Mouse (Mus musculus) T-helper 1 cell (primary cell): Measurements from ENCODE around the gene Asah2.
"Not testable (repeated sequence)": the region's sequence is repeated elsewhere in the genome, so short reads cannot be mapped to it uniquely, and the experiment has no call there.

Experiments
- in situ Hi-C: fragments of 300-600 bp; cut with MboI, MseI; formaldehyde crosslinking; loops from one replicate; pipeline ENCODE4 v1.15.1; 2025; ENCODE audit warnings: high pct_unique_total_duplicates

Asah2 gene

GRCm38 (mm10) chr19:32107771-32108306 is at the start of gene Asah2:
Gene Asah2 (minus strand): TSS chr19:32108211.
- in situ Hi-C loops, result no loop called here

DNA sequence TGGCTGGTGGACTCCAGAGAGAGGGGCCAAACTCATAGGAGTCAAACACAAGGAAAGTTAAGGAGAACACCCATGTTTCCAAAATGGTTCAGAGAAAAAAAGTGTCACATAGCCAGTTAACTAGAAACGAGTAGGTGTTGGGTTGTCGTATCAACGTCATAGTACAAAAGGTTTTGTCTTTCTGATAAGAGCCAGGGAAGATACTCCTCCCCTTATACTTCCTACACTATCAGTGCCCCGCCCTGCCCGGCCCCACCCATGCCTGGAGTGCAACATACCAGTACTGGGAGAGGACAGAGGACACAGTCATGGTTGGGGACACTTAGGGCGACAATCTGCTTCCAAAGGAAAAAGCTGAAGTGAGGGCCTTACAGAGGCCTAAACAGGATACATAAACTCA is 49.0 kb upstream of the Asah2 start:
- in situ Hi-C loops, result no loop called here

DNA sequence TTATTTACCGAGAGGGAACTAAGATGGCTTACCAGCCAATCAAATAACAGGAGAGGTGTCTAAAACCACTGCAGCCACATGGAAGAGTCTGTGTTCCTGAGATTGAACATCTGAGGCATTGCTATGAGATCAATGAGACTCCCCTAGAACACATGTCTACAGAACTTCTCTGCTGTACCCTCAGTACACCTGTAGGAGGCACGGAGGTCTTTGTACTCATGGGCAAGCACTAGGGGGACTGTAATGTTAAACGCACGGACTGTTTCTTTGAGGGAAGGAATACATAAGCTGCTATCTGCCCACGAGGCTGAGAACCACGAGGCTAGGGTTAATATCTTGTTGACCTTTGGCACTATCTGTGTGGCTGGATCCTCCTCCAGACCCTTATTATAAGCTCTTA is 44.5 kb upstream of the Asah2 start:
- in situ Hi-C loops, result no loop called here

- in situ Hi-C loops, result no loop called here
Measured at GRCm38 (mm10) chr19:32148710-32149109, 40.7 kb upstream of the Asah2 start.

- in situ Hi-C loops, result no loop called here
Measured at GRCm38 (mm10) chr19:32142383-32142782, 34.4 kb upstream of the Asah2 start.

DNA sequence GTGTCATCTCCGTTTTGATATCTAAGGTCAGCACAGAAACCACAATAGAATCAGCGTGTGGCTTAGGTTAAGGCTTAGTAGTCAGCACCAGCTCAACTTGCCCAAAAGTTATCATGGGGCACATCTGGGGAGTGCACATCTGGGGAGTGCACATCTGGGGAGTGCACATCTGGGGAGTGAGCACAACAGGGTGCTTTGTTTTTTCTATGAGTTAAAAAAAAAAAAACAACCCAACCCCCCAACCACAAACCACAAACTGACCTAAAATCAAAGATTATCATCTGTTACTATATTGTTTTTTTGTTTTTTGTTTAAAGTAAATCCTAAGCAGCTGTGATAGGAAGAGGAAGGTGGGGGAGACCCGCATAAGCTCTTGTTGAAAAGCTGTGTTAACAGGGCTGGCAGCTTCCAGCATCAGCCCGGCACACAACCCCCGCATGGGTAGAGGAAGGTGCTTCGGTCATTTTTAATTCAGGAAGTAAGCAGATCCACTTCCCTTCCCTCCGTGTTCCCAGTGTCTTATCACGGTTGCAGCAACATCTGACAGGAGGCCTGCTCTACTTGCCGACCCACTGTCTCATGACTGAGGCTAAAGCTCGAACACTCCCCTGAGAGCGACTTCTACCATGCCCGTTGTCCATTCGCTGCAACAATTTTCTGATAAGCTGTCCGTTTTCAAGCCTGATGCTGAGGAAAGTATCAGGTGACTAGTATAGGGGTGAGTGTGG is 30.5 kb upstream of the Asah2 start:
- in situ Hi-C loops, result no loop called here

DNA sequence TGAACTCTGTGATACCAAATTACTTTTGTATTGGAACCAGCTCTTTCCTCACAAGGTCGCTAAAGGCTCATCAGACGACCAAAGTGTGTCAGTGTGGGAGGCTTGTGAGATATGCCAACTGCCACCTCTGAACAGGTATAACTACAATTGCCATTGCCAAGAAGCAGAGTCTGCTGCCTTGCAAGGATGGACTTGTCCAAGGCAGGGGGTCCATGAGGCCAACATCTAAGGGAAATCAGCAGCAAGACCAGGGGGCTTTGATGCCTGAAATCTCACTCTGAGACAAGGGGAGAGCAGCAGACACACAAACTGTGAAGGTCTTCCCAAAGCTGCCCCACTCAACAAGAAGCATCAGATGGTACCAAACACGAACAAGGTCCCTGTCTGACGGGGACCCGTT is 29.9 kb upstream of the Asah2 start:
- in situ Hi-C loops, result no loop called here

DNA sequence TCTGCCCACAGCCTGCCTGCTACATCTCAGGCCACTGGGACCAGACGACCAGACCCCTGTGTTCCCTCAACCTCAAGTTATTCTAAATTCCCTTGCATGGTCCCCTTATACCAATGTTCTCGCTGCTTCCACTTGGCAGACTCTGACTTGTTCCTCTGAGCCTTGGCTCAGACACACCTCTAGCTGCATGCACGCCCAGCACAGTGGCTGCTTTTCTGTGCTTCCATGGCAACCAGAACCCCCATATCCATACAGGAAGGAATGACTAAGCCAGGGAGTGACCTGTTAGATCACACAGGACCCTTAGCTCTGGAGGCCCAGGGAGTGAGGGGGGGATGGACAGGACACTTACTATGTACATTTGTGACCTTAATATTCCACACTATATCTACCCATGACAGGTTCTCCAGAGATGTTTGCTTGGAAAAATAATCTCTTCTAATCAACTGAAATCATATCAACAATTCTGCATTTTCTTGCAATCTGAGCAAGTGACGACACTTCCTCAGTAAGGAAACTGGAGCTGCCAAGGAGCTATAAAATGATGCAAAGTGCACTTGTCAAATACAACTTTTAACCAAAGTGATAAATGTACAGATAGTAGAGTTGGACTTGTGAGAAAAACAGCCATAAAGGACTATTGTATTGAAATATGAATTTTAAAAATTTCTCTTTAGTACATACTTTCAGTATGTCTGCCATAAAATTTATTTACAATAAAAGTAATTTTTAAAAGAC is 29.0 kb upstream of the Asah2 start:
- in situ Hi-C loops, result no loop called here

GRCm38 (mm10) chr19:32131707-32132488 is 23.9 kb upstream of the Asah2 start:
- in situ Hi-C loops, result not testable (repeated sequence)

DNA sequence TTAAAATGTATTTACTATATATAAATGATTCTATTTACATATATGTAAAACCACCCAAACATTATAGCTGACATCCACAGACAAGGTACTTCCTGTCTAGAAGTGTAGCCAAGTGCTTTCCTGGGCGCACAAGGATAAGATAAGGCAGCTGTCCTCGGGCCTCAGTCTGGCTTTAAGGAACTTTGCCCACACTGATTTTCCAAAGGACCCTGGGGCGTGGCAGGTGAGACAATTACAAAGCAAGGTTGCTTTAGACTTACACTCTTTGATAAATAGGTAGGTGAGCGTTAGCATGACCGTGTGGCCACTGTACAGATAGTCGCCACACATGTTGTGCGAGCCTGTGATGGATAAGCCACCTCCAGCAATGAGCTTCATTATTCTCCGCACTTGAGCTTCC is 21.3 kb upstream of the Asah2 start:
- in situ Hi-C loops, result no loop called here

DNA sequence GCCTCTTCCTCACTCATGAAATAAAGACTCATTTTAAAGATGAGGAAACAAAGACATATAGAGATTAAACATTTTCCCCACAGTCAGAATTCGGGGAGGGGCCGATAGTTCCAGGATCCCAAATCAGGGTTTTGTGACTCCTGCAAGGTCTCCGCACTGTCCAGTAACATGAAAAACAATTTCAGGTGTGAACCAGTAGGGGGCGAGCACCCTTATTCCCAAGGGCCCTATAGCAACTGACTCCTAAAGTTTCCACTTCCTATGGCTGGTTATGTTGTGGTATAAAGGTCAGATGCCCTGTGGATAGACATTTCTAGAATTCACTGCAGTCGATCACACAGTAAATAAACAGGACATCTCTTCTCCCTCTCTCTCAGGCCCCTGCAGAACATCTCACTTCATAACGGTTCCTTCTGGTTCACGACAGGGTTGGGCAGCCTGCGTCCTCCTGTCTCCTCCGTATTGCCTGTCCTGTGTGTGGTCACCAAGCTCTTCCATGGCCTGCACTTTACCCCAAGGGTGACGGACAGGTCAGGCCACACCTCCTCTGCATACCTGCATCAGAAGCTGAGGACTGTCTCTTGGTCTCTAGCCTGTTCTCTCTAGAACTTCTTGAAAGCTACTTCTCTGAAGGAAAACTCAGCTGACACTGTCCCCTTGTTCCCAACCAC is 19.3 kb upstream of the Asah2 start:
- in situ Hi-C loops, result no loop called here

- in situ Hi-C loops, result no loop called here
Measured at GRCm38 (mm10) chr19:32124155-32124554, 16.1 kb upstream of the Asah2 start.

- in situ Hi-C loops, result no loop called here
Measured at GRCm38 (mm10) chr19:32123196-32123595, 15.2 kb upstream of the Asah2 start.

DNA sequence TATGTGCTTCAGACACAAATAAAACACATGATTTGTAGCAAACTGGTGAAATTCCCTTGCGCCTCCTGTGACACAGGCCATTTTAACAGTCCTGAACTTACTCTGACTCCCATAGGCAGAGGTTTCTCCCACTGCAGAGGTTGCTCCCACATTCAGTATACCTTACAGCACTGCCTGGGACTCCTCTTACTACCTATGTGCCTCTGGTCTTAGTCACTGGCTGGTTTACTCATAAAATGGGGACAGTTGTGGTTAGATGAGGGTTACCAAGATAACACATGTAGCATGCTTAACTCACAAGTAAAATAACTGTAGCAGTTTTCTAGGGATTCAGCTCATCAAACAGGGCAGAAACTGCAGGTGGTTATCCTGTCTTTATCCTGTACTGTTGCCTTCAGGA is 12.8 kb upstream of the Asah2 start:
- in situ Hi-C loops, result no loop called here

DNA sequence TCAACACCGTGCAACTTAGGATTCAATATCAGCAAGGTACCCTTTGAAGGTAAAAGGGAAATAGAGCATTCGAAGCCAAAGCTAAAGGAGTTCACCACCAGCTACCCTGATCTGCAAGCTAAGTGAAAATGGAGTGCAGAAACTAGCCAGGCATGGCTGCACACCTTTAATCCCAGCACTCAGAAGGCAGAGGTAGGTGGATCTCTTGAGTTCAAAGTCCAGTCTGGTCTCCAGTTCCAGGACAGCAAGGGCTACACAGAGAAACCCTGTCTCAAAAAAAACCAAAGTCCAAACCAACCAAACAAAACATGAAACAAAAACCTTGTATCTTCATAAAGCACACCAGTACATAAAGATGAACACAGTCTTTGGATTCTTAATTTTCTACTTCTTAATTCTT is 11.7 kb upstream of the Asah2 start:
- in situ Hi-C loops, result no loop called here

- in situ Hi-C loops, result no loop called here
Measured at GRCm38 (mm10) chr19:32118496-32118895, 10.5 kb upstream of the Asah2 start.

DNA sequence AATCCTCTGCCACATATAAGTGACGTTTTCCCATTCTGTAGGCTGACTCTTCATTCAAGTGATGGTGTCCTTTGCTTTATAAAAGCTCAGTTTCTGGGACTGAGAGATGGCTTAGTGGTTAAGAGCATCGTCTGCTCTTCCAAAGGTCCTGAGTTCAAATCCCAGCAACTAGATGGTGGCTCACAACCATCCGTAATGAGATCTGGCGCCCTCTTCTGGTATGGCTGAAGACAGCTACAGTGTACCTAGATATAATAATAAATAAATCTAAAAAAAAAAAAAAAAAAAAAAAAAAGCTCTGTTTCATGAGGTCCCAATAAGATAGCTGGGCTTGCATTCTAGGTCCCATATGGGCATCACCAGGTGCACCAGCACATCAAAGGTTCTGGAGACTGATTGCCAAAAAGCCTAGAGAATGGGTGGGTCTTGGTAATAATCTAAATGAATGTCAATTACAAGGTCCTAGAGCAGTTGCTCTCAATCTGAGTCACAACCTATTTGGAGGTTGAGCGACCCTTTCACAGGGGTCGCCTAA is 9.5 kb upstream of the Asah2 start:
- in situ Hi-C loops, result no loop called here

DNA sequence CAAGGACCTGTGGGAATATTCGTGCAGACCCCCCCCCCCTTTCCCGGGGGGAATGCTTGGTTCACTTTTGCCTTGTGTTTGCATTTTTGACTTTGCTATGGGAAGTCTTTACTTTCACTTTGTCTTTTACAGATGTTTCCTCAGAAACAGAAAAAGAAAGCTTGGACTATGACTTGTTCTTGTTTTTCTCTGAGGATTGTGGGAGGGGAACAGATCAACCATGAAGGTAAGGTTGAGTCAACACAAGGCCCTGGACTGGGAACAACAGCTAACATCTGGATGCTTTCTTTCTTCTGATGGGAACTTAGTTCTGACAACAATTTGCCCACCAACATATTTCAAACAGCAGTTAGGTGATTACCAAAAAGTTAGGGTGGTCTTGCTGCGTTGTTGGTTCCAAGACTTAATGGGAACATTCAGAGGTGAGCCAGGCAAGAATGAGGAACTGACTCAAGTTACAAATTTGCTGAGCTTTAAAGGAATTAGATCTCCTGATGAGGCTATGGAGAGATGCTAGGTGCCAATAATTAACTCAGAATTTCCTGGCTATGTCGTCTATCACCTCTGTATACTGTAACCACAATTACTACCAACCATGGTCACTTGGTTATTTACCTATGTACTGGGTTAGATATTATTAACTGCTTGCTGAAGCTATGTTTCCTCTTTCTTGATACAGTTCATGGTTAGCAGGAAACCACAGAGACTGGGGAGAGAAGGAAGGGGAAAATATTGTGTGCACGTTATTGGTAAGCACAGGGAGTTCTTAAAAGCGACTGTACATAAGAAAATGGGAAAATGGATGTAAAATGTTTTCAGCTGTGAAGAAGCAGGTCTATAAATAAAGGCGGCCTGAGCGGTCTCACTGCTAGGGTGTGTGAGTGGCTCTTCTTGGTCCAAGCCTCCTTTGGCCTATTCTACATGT is 4.1 kb upstream of the Asah2 start:
- in situ Hi-C loops, result no loop called here

- in situ Hi-C loops, result no loop called here
Measured at GRCm38 (mm10) chr19:32106750-32107149, 1.3 kb downstream of the Asah2 start.

GRCm38 (mm10) chr19:32104217-32104616 is 3.8 kb downstream of the Asah2 start:
- in situ Hi-C loops, result no loop called here

DNA sequence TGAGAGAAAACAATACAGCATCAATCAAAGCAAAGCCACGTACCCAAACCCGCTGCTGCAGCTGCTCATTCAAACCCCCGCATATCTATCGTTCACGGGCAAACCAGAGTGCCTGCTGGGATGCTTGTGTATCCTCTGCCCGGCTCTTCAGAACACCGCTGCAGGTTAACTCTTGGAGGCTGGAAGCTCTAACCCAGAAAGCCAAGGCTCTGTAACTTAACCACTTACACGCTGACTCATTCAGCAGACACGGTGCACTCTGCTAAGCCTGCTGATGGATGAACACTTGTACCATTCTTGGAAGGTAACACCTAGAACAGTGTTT is 5.1 kb downstream of the Asah2 start:
- in situ Hi-C loops, result no loop called here
